ENCODE assay signal across 10 mouse cellular contexts in the genomic region with DNA sequence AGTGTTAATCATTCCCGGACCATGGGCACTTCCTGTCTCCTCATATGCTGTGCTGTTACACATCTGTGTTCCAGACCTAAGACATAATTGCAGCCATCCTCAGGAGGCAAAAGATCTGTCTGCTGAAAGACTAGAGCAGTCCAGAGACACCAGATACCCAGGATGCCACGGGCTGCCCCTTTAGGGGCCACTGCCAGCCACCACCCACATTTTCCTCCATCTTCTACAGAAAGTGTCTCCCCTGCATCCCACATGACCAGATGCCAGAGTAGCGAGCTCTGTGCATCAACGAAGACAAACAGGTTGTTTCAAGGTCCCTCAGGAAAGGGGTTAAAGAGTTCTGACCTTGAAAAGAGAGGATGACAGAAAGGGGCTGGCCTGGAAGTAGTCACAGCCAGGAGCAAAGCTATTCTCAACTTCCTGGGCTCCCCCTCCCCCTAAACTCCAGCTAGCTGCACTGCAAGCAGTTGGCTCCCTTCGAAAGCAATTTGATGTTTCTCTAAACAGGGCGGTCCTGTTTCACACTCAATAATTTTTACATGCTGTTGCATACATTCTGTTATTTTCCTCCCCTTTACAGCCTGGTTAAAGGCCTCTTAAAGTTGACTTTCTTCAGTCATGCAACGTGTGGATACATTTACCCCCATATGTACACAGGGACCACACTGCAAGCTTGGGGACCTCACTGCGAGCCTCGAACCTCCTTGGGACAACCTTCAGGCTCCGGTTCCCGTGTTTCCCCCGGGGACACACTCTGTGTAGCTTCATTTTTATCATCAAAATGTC. TPM values are rescaled to one million over a fixed set of nuclear protein-coding genes. Genes with fewer than 3 reads are reported as not detected.
DNase-seq lines count a peak whose midpoint lies in the region; ATAC-seq and TF ChIP-seq lines count a peak whose summit lies in the region.
"Had no signal": no experiment of that assay in that cellular context is flagged by ENCODE, and none has a peak within 500 bp of the region (broad histone marks: within the 10 kb centered on the region; RNA-seq: fewer than 3 reads in every experiment).

No protein-coding gene starts in this region.

- peak overlapping the region; percentile 10; the same call in 1 of the 2 replicates for H3K9ac ChIP-seq in heart, adult 2 months (ENCODE audit: low read depth, low read length)
- no peak overlapping the region for H3K9ac ChIP-seq in lung, embryonic 15.5 days
- H3K9ac ChIP-seq in heart, embryonic 16.5 days (ENCODE audit: low read length): no peak overlapping the region
- no peak overlapping the region for H3K9ac ChIP-seq in stomach, embryonic 14.5 days (replicated peaks; ENCODE audit: low read depth, low read length)
- H3K9ac ChIP-seq in liver, postnatal 0 days (replicated peaks): no peak overlapping the region
- H3K9ac ChIP-seq: midbrain, embryonic 12.5 days had no signal

- peaks cover 6% of the 10 kb centered on the region for H3K79me2 ChIP-seq in heart, adult 2 months (replicated peaks; ENCODE audit: control insufficient read depth, insufficient read depth, low read length)

- no peak for TF ChIP-seq CTCF in heart, adult 2 months (IDR thresholded peaks at IDR 0.05)
- no peak for TF ChIP-seq CTCF in liver, postnatal 0 days (IDR thresholded peaks at IDR 0.05; ENCODE audit: low read depth)

- H3K27me3 ChIP-seq in heart, adult 2 months (ENCODE audit: control insufficient read depth, insufficient read depth, low read length): no peaks in the 10 kb centered on the region
- H3K27me3 ChIP-seq in lung, embryonic 15.5 days: no peaks in the 10 kb centered on the region
- no peaks in the 10 kb centered on the region for H3K27me3 ChIP-seq in heart, embryonic 16.5 days (ENCODE audit: control insufficient read depth, insufficient read depth, low read length)
- no peaks in the 10 kb centered on the region for H3K27me3 ChIP-seq in stomach, embryonic 14.5 days (ENCODE audit: control insufficient read depth, insufficient read depth, low read length)
- no peaks in the 10 kb centered on the region for H3K27me3 ChIP-seq in liver, postnatal 0 days (ENCODE audit: insufficient read depth, low read length)
- H3K27me3 ChIP-seq: midbrain, embryonic 12.5 days had no signal

- no peak for DNase-seq in heart, adult 2 months
- DNase-seq in heart, postnatal 14 days: no peak
- DNase-seq in lung, postnatal 25 days (ENCODE audit: low spot score): no peak
- DNase-seq in cerebellum, adult 8-10 months: no peak
- DNase-seq in liver, postnatal 0 days: no peak
- DNase-seq: B cell, adult 2 months had no signal

- ATAC-seq in lung, embryonic 15.5 days (ENCODE audit: borderline replicate concordance, extremely low read depth, low FRiP score, low TSS enrichment): peak; percentile 80
- ATAC-seq in heart, embryonic 16.5 days (replicated peaks; ENCODE audit: extremely low read depth, insufficient read depth, low FRiP score): no peak
- ATAC-seq in stomach, embryonic 14.5 days (ENCODE audit: insufficient number of reproducible peaks, insufficient read depth, low FRiP score, low read depth): no peak
- ATAC-seq in liver, postnatal 0 days: no peak

- H3K4me3 ChIP-seq in heart, adult 2 months: peak overlapping the region; percentile 30; the same call in 1 of the 2 replicates
- H3K4me3 ChIP-seq in lung, embryonic 15.5 days: no peak overlapping the region
- H3K4me3 ChIP-seq in heart, embryonic 16.5 days (ENCODE audit: low read length): no peak overlapping the region
- H3K4me3 ChIP-seq in stomach, embryonic 14.5 days (ENCODE audit: low read depth, low read length): no peak overlapping the region
- H3K4me3 ChIP-seq in liver, postnatal 0 days (ENCODE audit: low read depth, low read length): no peak overlapping the region
- H3K4me3 ChIP-seq: midbrain, embryonic 12.5 days had no signal

- TF ChIP-seq POLR2A in heart, adult 2 months (IDR thresholded peaks at IDR 0.05; ENCODE audit: insufficient read depth, low read depth, low read length): no peak

- WGBS in heart, adult 2 months: 41% methylated on average over 12 of the region's 12 CpGs
- WGBS in lung, embryonic 15.5 days: 27% methylated on average over 12 of the region's 12 CpGs
- WGBS in heart, embryonic 16.5 days: 48% methylated on average over 12 of the region's 12 CpGs
- WGBS in stomach, embryonic 14.5 days: 37% methylated on average over 12 of the region's 12 CpGs
- 59% methylated on average over 12 of the region's 12 CpGs for WGBS in liver, postnatal 0 days (ENCODE audit: insufficient replicate concordance)

- H3K4me2 ChIP-seq in lung, embryonic 15.5 days: no peak overlapping the region
- H3K4me2 ChIP-seq in heart, embryonic 16.5 days (ENCODE audit: low read depth, low read length): no peak overlapping the region
- H3K4me2 ChIP-seq in stomach, embryonic 14.5 days (replicated peaks; ENCODE audit: low read depth, low read length): no peak overlapping the region
- no peak overlapping the region for H3K4me2 ChIP-seq in liver, postnatal 0 days (ENCODE audit: low read depth, low read length)
- H3K4me2 ChIP-seq: midbrain, embryonic 12.5 days had no signal

- peaks cover 55% of the 10 kb centered on the region for H3K4me1 ChIP-seq in heart, adult 2 months (ENCODE audit: control insufficient read depth, insufficient read depth, low read length)
- H3K4me1 ChIP-seq in lung, embryonic 15.5 days: peaks cover 60% of the 10 kb centered on the region
- H3K4me1 ChIP-seq in heart, embryonic 16.5 days (ENCODE audit: control insufficient read depth, insufficient read depth, low read length): peaks cover 53% of the 10 kb centered on the region
- peaks cover 25% of the 10 kb centered on the region for H3K4me1 ChIP-seq in stomach, embryonic 14.5 days (ENCODE audit: control insufficient read depth, insufficient read depth, low read length)
- H3K4me1 ChIP-seq in liver, postnatal 0 days (ENCODE audit: insufficient read depth): 0 out of 2 replicates have a peak, but pooled peaks cover 4% of the 10 kb centered on the region
- H3K4me1 ChIP-seq: midbrain, embryonic 12.5 days had no signal

- TF ChIP-seq EP300 in heart, adult 2 months (IDR thresholded peaks at IDR 0.05; ENCODE audit: insufficient read depth, low read depth, low read length): no peak
- no peak for TF ChIP-seq EP300 in liver, postnatal 0 days (IDR thresholded peaks at IDR 0.05; ENCODE audit: low read depth)

- intact Hi-C loops in heart, adult 2 months (cut with DNase I): no loop called here
- intact Hi-C loops in heart, postnatal 14 days (cut with DNase I): no loop called here

- peaks cover 28% of the 10 kb centered on the region for H3K36me3 ChIP-seq in heart, adult 2 months (ENCODE audit: control insufficient read depth, insufficient read depth, low read length)
- H3K36me3 ChIP-seq in lung, embryonic 15.5 days: no peaks in the 10 kb centered on the region
- H3K36me3 ChIP-seq in heart, embryonic 16.5 days (ENCODE audit: control insufficient read depth, insufficient read depth): no peaks in the 10 kb centered on the region
- no peaks in the 10 kb centered on the region for H3K36me3 ChIP-seq in stomach, embryonic 14.5 days (ENCODE audit: control insufficient read depth, insufficient read depth, low read length)
- H3K36me3 ChIP-seq in liver, postnatal 0 days (replicated peaks; ENCODE audit: insufficient read depth, low read length): no peaks in the 10 kb centered on the region
- H3K36me3 ChIP-seq: midbrain, embryonic 12.5 days had no signal

- peak overlapping the region; percentile 68 for H3K27ac ChIP-seq in heart, adult 2 months
- peak overlapping the region; percentile 87 for H3K27ac ChIP-seq in lung, embryonic 15.5 days
- peak overlapping the region; percentile 38 for H3K27ac ChIP-seq in heart, embryonic 16.5 days (ENCODE audit: low read length)
- peak overlapping the region; percentile 29 for H3K27ac ChIP-seq in stomach, embryonic 14.5 days (ENCODE audit: low read length)
- no peak overlapping the region for H3K27ac ChIP-seq in liver, postnatal 0 days (ENCODE audit: low read depth)
- H3K27ac ChIP-seq: midbrain, embryonic 12.5 days had no signal

- H3K9me3 ChIP-seq in lung, embryonic 15.5 days: no peaks in the 10 kb centered on the region
- H3K9me3 ChIP-seq in heart, embryonic 16.5 days (replicated peaks; ENCODE audit: control insufficient read depth, low read length): no peaks in the 10 kb centered on the region
- no peaks in the 10 kb centered on the region for H3K9me3 ChIP-seq in stomach, embryonic 14.5 days (ENCODE audit: control insufficient read depth, low read depth, low read length)
- H3K9me3 ChIP-seq in liver, postnatal 0 days (ENCODE audit: low read length): no peaks in the 10 kb centered on the region
- H3K9me3 ChIP-seq: midbrain, embryonic 12.5 days had no signal

RNA-seq across cellular contexts. Expression of a gene that starts 13.9 kb away (rescaled TPM):
- 100 to 1,000 TPM; 139 to 172 TPM for total RNA-seq in heart, adult 2 months (2021)
- 104 and 139 TPM in 2 replicates for polyA plus RNA-seq in heart, adult 2 months (2012; rRNA removed)
- 100 to 1,000 TPM; 570 to 571 TPM for total RNA-seq in heart, postnatal 14 days (2021)
- polyA plus RNA-seq in lung, embryonic 15.5 days (2015; fragmentation: Nextera tagmentation; extraction: Ambion mirVana): 121 and 126 TPM in 2 replicates
- polyA plus RNA-seq in heart, embryonic 16.5 days (2015; fragmentation: Nextera tagmentation; extraction: Ambion mirVana): 80.1 and 105 TPM in 2 replicates
- 57.1 and 63.8 TPM in 2 replicates for polyA plus RNA-seq in stomach, embryonic 14.5 days (2014; fragmentation: Nextera tagmentation; extraction: Ambion mirVana)
- polyA plus RNA-seq in liver, postnatal 0 days (2015; fragmentation: Nextera tagmentation; extraction: Ambion mirVana): 8.0 and 9.7 TPM in 2 replicates

RNA-seq across cellular contexts. Expression of a gene that starts 13.9 kb away (rescaled TPM):
- total RNA-seq in heart, adult 2 months (2021): 100 to 1,000 TPM; 221 to 311 TPM
- 258 and 384 TPM in 2 replicates for polyA plus RNA-seq in heart, adult 2 months (2012; rRNA removed)
- total RNA-seq in heart, postnatal 14 days (2021): 1,000 to 10,000 TPM; 1,046 to 1,073 TPM
- polyA plus RNA-seq in lung, embryonic 15.5 days (2015; fragmentation: Nextera tagmentation; extraction: Ambion mirVana): 335 and 360 TPM in 2 replicates
- polyA plus RNA-seq in heart, embryonic 16.5 days (2015; fragmentation: Nextera tagmentation; extraction: Ambion mirVana): 213 and 274 TPM in 2 replicates
- polyA plus RNA-seq in stomach, embryonic 14.5 days (2014; fragmentation: Nextera tagmentation; extraction: Ambion mirVana): 216 and 233 TPM in 2 replicates
- 15.8 and 22.6 TPM in 2 replicates for polyA plus RNA-seq in liver, postnatal 0 days (2015; fragmentation: Nextera tagmentation; extraction: Ambion mirVana)
